Mouse (Mus musculus) large intestine, adult 2 months (tissue): Measurements from ENCODE around the gene 1810049J17Rik. TPM values are rescaled to one million over a fixed set of nuclear protein-coding genes. Genes with fewer than 3 reads are reported as not detected.

Source experiments
- DNase-seq: peaks from one replicate; pipeline ENCODE4 v3.0.0-alpha.2; 2012; ENCODE audit warnings: low read depth, low spot score
- WGBS: fragments of 180-500 bp; shearing (Covaris S2); methylation state at CpG from one replicate; pipeline ENCODE4 v1.1.7; 2018; 5-methylcytosine and 5-hydroxymethylcytosine counted together
- polyA plus RNA-seq: library from polyadenylated mRNA; depleted of rRNA; stranded (reverse); fragments of >200 nt; gene quantifications from 2 replicates; pipeline ENCODE4 v1.2.3, GENCODE M21; 2012

1810049J17Rik gene
- polyA plus RNA-seq, 1 experiment, result not detected

GRCm38 (mm10) chr15:12349840-12350239, 28.1 kb upstream of the 1810049J17Rik start:
- 81% methylated on average over 5 of the region's 5 CpGs for whole genome bisulfite sequencing
- no peak for DNase-seq

GRCm38 (mm10) chr15:12348950-12349349, 27.3 kb upstream of the 1810049J17Rik start:
- DNase-seq, result no peak
- WGBS, result 81% methylated on average over 3 of the region's 3 CpGs

- 97% methylated on average over 3 of the region's 3 CpGs for WGBS
- no peak for DNase-seq
These were observed 25.2 kb upstream of the 1810049J17Rik start for GRCm38 (mm10) chr15:12346916-12347315.

- WGBS, result 81% methylated on average over 4 of the region's 4 CpGs
- DNase-seq, result no peak
These were observed 19.7 kb upstream of the 1810049J17Rik start for GRCm38 (mm10) chr15:12341401-12341758.

GRCm38 (mm10) chr15:12340536-12341400, 19.1 kb upstream of the 1810049J17Rik start:
- WGBS, result 61% methylated on average over 5 of the region's 5 CpGs
- DNase-seq, result no peak

- 65% methylated on average over 3 of the region's 3 CpGs for WGBS
- no peak for DNase-seq
These were observed 16.1 kb upstream of the 1810049J17Rik start for GRCm38 (mm10) chr15:12337779-12338137.

GRCm38 (mm10) chr15:12337030-12337778, 15.5 kb upstream of the 1810049J17Rik start:
- DNase-seq, result no peak
- WGBS, result 77% methylated on average over 4 of the region's 4 CpGs

GRCm38 (mm10) chr15:12334381-12334780, 12.7 kb upstream of the 1810049J17Rik start:
- DNase-seq, result no peak
- WGBS, result 82% methylated on average over 4 of the region's 4 CpGs

GRCm38 (mm10) chr15:12331300-12331699, 9.6 kb upstream of the 1810049J17Rik start:
- 29% methylated on average over 1 of the region's 1 CpGs for WGBS
- DNase-seq, result no peak

GRCm38 (mm10) chr15:12330892-12331291, 9.2 kb upstream of the 1810049J17Rik start:
- DNase-seq, result no peak

- DNase-seq, result no peak
- 59% methylated on average over 3 of the region's 3 CpGs for WGBS
These were observed 8.7 kb upstream of the 1810049J17Rik start for GRCm38 (mm10) chr15:12330389-12330788.

- 81% methylated on average over 1 of the region's 1 CpGs for WGBS
- DNase-seq, result no peak
These were observed 2.6 kb upstream of the 1810049J17Rik start for GRCm38 (mm10) chr15:12324326-12324725.

- no peak for DNase-seq
- WGBS, result 4% methylated on average over 9 of the region's 9 CpGs
These were observed 1.1 kb upstream of the 1810049J17Rik start for GRCm38 (mm10) chr15:12322676-12323402.

- peak; percentile 51 for DNase-seq
- WGBS, result under 1% methylated on average over 74 of the region's 74 CpGs
These were observed 460 bp downstream of the 1810049J17Rik start, which contains the start of gene Golph3 for GRCm38 (mm10) chr15:12321091-12321787. TSS of gene Golph3 (plus strand) at chr15:12321450.

GRCm38 (mm10) chr15:12320441-12321090, 1.1 kb downstream of the 1810049J17Rik start:
- WGBS, result 1% methylated on average over 22 of the region's 22 CpGs

GRCm38 (mm10) chr15:12319889-12320288, 1.8 kb downstream of the 1810049J17Rik start:
- no peak for DNase-seq
- 48% methylated on average over 5 of the region's 5 CpGs for WGBS

More at GRCm38 (mm10) chr15:12320441-12321090, 1.1 kb downstream of the 1810049J17Rik start:
- peak; percentile 46 for DNase-seq

GRCm38 (mm10) chr15:12318451-12318850, 3.2 kb downstream of the 1810049J17Rik start:
- WGBS, result 87% methylated on average over 8 of the region's 8 CpGs

GRCm38 (mm10) chr15:12317290-12317689, 4.4 kb downstream of the 1810049J17Rik start:
- no peak for DNase-seq
- WGBS, result 69% methylated on average over 5 of the region's 5 CpGs

More at GRCm38 (mm10) chr15:12318451-12318850, 3.2 kb downstream of the 1810049J17Rik start:
- no peak for DNase-seq

GRCm38 (mm10) chr15:12315996-12316395, 5.7 kb downstream of the 1810049J17Rik start:
- DNase-seq, result no peak
- 48% methylated on average over 2 of the region's 2 CpGs for WGBS
